Mouse (Mus musculus): Measurements from ENCODE around the gene Lypd4. TPM values are rescaled to one million over a fixed set of nuclear protein-coding genes. Genes with fewer than 3 reads are reported as not detected.

Gene Lypd4
- polyA plus RNA-seq, 1 experiment from 2014 or later: not detected

- H3K27ac ChIP-seq (ENCODE audit: low read length): peak within 1 kb of the TSS; percentile 89
- H3K36me3 ChIP-seq (ENCODE audit: control insufficient read depth, insufficient read depth, low read length): peaks cover 21% of the 10 kb centered on the region
- H3K4me3 ChIP-seq (ENCODE audit: low read length): peak within 1 kb of the TSS; percentile 99
- peak; percentile 96 for ATAC-seq
- peaks cover 21% of the 10 kb centered on the region for H3K4me1 ChIP-seq (ENCODE audit: control insufficient read depth, insufficient read depth, low read length)
- under 1% methylated on average over 57 of the region's 57 CpGs for WGBS
- H3K4me2 ChIP-seq (ENCODE audit: low read depth, low read length): peak within 1 kb of the TSS; percentile 86
- peak within 1 kb of the TSS; percentile 100 for H3K9ac ChIP-seq (ENCODE audit: low read depth, low read length)
- no peaks in the 10 kb centered on the region for H3K27me3 ChIP-seq (replicated peaks; ENCODE audit: control insufficient read depth, insufficient read depth, low read length)
- H3K9me3 ChIP-seq (ENCODE audit: control insufficient read depth, low read length): no peaks in the 10 kb centered on the region
Observed at GRCm38 (mm10) chr7:24883896-24884692, 14.4 kb upstream of the Lypd4 start, which contains the start of gene Rps19. Gene Rps19, plus strand, starts transcription at chr7:24884371.

GRCm38 (mm10) chr7:24882416-24883199, 12.9 kb upstream of the Lypd4 start:
- peaks cover 18% of the 10 kb centered on the region for H3K4me1 ChIP-seq (ENCODE audit: control insufficient read depth, insufficient read depth, low read length)
- ATAC-seq: no peak
- H3K36me3 ChIP-seq (ENCODE audit: control insufficient read depth, insufficient read depth, low read length): peaks cover 6% of the 10 kb centered on the region; the same call in 1 of the 2 replicates
- H3K4me2 ChIP-seq (ENCODE audit: low read depth, low read length): no peak overlapping the region
- WGBS: 91% methylated on average over 9 of the region's 9 CpGs
- H3K4me3 ChIP-seq (ENCODE audit: low read length): no peak overlapping the region
- H3K27me3 ChIP-seq (replicated peaks; ENCODE audit: control insufficient read depth, insufficient read depth, low read length): no peaks in the 10 kb centered on the region
- H3K9me3 ChIP-seq (ENCODE audit: control insufficient read depth, low read length): no peaks in the 10 kb centered on the region
- H3K9ac ChIP-seq (ENCODE audit: low read depth, low read length): no peak overlapping the region
- H3K27ac ChIP-seq (ENCODE audit: low read length): no peak overlapping the region

GRCm38 (mm10) chr7:24879620-24880019, 9.9 kb upstream of the Lypd4 start:
- H3K36me3 ChIP-seq (ENCODE audit: control insufficient read depth, insufficient read depth, low read length): no peaks in the 10 kb centered on the region
- H3K27ac ChIP-seq (ENCODE audit: low read length): no peak overlapping the region
- no peaks in the 10 kb centered on the region for H3K27me3 ChIP-seq (replicated peaks; ENCODE audit: control insufficient read depth, insufficient read depth, low read length)
- no peak for ATAC-seq
- no peak overlapping the region for H3K9ac ChIP-seq (ENCODE audit: low read depth, low read length)
- H3K4me2 ChIP-seq (ENCODE audit: low read depth, low read length): no peak overlapping the region
- no peaks in the 10 kb centered on the region for H3K9me3 ChIP-seq (ENCODE audit: control insufficient read depth, low read length)
- WGBS: 35% methylated on average over 2 of the region's 2 CpGs
- no peaks in the 10 kb centered on the region for H3K4me1 ChIP-seq (ENCODE audit: control insufficient read depth, insufficient read depth, low read length)
- no peak overlapping the region for H3K4me3 ChIP-seq (ENCODE audit: low read length)

- H3K27me3 ChIP-seq (replicated peaks; ENCODE audit: control insufficient read depth, insufficient read depth, low read length): no peaks in the 10 kb centered on the region
- H3K36me3 ChIP-seq (ENCODE audit: control insufficient read depth, insufficient read depth, low read length): no peaks in the 10 kb centered on the region
- ATAC-seq: no peak
- H3K9ac ChIP-seq (ENCODE audit: low read depth, low read length): no peak overlapping the region
- no peaks in the 10 kb centered on the region for H3K4me1 ChIP-seq (ENCODE audit: control insufficient read depth, insufficient read depth, low read length)
- WGBS: 59% methylated on average over 3 of the region's 3 CpGs
- no peak overlapping the region for H3K27ac ChIP-seq (ENCODE audit: low read length)
- H3K9me3 ChIP-seq (ENCODE audit: control insufficient read depth, low read length): no peaks in the 10 kb centered on the region
- no peak overlapping the region for H3K4me3 ChIP-seq (ENCODE audit: low read length)
- H3K4me2 ChIP-seq (ENCODE audit: low read depth, low read length): no peak overlapping the region
Observed at GRCm38 (mm10) chr7:24877588-24877987, 7.8 kb upstream of the Lypd4 start.

- peaks cover 4% of the 10 kb centered on the region; the same call in 1 of the 2 replicates for H3K9me3 ChIP-seq (ENCODE audit: control insufficient read depth, low read length)
- 62% methylated on average over 17 of the region's 17 CpGs for WGBS
- H3K36me3 ChIP-seq (ENCODE audit: control insufficient read depth, insufficient read depth, low read length): no peaks in the 10 kb centered on the region
- no peak overlapping the region for H3K27ac ChIP-seq (ENCODE audit: low read length)
- H3K4me2 ChIP-seq (ENCODE audit: low read depth, low read length): no peak overlapping the region
- peaks cover 3% of the 10 kb centered on the region; the same call in 1 of the 2 replicates for H3K27me3 ChIP-seq (replicated peaks; ENCODE audit: control insufficient read depth, insufficient read depth, low read length)
- H3K9ac ChIP-seq (ENCODE audit: low read depth, low read length): no peak overlapping the region
- H3K4me1 ChIP-seq (ENCODE audit: control insufficient read depth, insufficient read depth, low read length): no peaks in the 10 kb centered on the region
- ATAC-seq: no peak
- no peak overlapping the region for H3K4me3 ChIP-seq (ENCODE audit: low read length)
Observed at GRCm38 (mm10) chr7:24869080-24869479, 661 bp downstream of the Lypd4 start.

GRCm38 (mm10) chr7:24864156-24864555, 5.6 kb downstream of the Lypd4 start:
- Histone ChIP-seq H3K27ac (ENCODE audit: low read length) (no peak overlapping the region), H3K4me3 (ENCODE audit: low read length) (no peak overlapping the region), H3K9me3 (ENCODE audit: control insufficient read depth, low read length) (no peaks in the 10 kb centered on the region), H3K9ac (ENCODE audit: low read depth, low read length) (no peak overlapping the region), H3K4me1 (ENCODE audit: control insufficient read depth, insufficient read depth, low read length) (no peaks in the 10 kb centered on the region), H3K27me3 (replicated peaks; ENCODE audit: control insufficient read depth, insufficient read depth, low read length) (no peaks in the 10 kb centered on the region), H3K36me3 (ENCODE audit: control insufficient read depth, insufficient read depth, low read length) (no peaks in the 10 kb centered on the region), H3K4me2 (ENCODE audit: low read depth, low read length) (no peak overlapping the region)
- ATAC-seq: no peak
- WGBS: 26% methylated on average over 6 of the region's 6 CpGs

GRCm38 (mm10) chr7:24862853-24863252, 6.9 kb downstream of the Lypd4 start:
- no peak overlapping the region for H3K4me2 ChIP-seq (ENCODE audit: low read depth, low read length)
- no peak overlapping the region for H3K27ac ChIP-seq (ENCODE audit: low read length)
- ATAC-seq: no peak
- no peaks in the 10 kb centered on the region for H3K27me3 ChIP-seq (replicated peaks; ENCODE audit: control insufficient read depth, insufficient read depth, low read length)
- H3K9me3 ChIP-seq (ENCODE audit: control insufficient read depth, low read length): no peaks in the 10 kb centered on the region
- 83% methylated on average over 4 of the region's 4 CpGs for WGBS
- no peaks in the 10 kb centered on the region for H3K4me1 ChIP-seq (ENCODE audit: control insufficient read depth, insufficient read depth, low read length)
- no peak overlapping the region for H3K4me3 ChIP-seq (ENCODE audit: low read length)
- H3K9ac ChIP-seq (ENCODE audit: low read depth, low read length): no peak overlapping the region
- H3K36me3 ChIP-seq (ENCODE audit: control insufficient read depth, insufficient read depth, low read length): no peaks in the 10 kb centered on the region

GRCm38 (mm10) chr7:24861913-24862312, 7.8 kb downstream of the Lypd4 start, which contains the start of gene Gm9844:
Gene Gm9844, plus strand, starts transcription at chr7:24862213.
- Histone ChIP-seq H3K9ac (ENCODE audit: low read depth, low read length) (no peak within 1 kb of the TSS), H3K9me3 (ENCODE audit: control insufficient read depth, low read length) (no peaks in the 10 kb centered on the region), H3K4me1 (ENCODE audit: control insufficient read depth, insufficient read depth, low read length) (no peaks in the 10 kb centered on the region), H3K4me2 (ENCODE audit: low read depth, low read length) (no peak within 1 kb of the TSS), H3K36me3 (ENCODE audit: control insufficient read depth, insufficient read depth, low read length) (no peaks in the 10 kb centered on the region), H3K27me3 (replicated peaks; ENCODE audit: control insufficient read depth, insufficient read depth, low read length) (no peaks in the 10 kb centered on the region), H3K4me3 (ENCODE audit: low read length) (no peak within 1 kb of the TSS), H3K27ac (ENCODE audit: low read length) (no peak within 1 kb of the TSS)
- no peak for ATAC-seq
- WGBS: 87% methylated on average over 7 of the region's 7 CpGs

- Histone ChIP-seq H3K27me3 (replicated peaks; ENCODE audit: control insufficient read depth, insufficient read depth, low read length) (no peaks in the 10 kb centered on the region), H3K4me3 (ENCODE audit: low read length) (no peak overlapping the region), H3K36me3 (ENCODE audit: control insufficient read depth, insufficient read depth, low read length) (no peaks in the 10 kb centered on the region), H3K9me3 (ENCODE audit: control insufficient read depth, low read length) (no peaks in the 10 kb centered on the region), H3K4me1 (ENCODE audit: control insufficient read depth, insufficient read depth, low read length) (no peaks in the 10 kb centered on the region), H3K4me2 (ENCODE audit: low read depth, low read length) (no peak overlapping the region), H3K27ac (ENCODE audit: low read length) (no peak overlapping the region), H3K9ac (ENCODE audit: low read depth, low read length) (no peak overlapping the region)
- WGBS: 72% methylated on average over 5 of the region's 5 CpGs
- ATAC-seq: no peak
Observed at GRCm38 (mm10) chr7:24859234-24859633, 10.5 kb downstream of the Lypd4 start.
